Mouse (Mus musculus): ENCODE measurements around the gene Gm17482. TPM values are rescaled to one million over a fixed set of nuclear protein-coding genes. Genes with fewer than 3 reads are reported as not detected.

Gm17482 gene
- total RNA-seq, 2 experiments from 2014 or later = not detected

DNA sequence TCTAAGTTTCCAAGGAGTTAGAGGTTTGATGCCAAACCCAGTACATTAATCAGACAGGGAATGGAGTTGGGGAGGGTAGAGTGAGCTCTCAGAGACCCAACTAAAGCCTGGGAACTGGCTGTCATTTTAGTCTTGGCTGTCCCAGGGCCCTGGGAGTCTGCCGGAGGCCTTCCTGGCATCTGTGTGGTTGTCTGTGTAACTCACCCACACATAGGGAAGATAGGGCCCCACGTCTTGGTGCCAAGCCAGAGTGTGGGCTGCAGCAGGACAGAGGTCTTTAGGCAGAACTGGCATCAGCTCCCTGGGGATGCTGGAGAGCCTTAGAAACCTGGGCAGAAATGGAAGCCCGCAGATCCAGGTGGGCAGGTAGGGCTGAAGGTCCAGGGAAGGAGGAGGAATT, 14.8 kb downstream of the Gm17482 start:
- DNase-seq = no peak
- intact Hi-C loops (cut with DNase I) = no loop called here

DNA sequence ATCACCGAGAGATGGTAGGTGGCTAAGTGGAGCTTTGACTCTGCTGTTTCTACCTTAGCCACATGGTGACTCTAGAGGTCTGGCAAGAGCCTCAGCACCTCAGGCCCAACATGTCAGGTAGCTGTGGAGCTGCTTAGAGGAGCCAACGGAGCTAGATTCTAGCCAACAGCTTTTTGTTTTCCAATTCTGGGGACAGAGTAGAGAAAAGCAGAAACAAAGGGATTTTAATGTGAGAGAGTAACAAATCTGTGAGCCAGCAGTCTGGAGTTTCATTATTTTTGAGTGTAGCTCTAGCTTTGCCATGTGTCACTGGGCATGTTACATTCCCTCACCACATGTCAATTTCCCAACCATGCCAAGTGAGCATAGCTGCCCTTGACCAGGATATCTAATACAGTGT, 17.1 kb downstream of the Gm17482 start:
- DNase-seq = no peak
- intact Hi-C loops (cut with DNase I) = no loop called here

DNA sequence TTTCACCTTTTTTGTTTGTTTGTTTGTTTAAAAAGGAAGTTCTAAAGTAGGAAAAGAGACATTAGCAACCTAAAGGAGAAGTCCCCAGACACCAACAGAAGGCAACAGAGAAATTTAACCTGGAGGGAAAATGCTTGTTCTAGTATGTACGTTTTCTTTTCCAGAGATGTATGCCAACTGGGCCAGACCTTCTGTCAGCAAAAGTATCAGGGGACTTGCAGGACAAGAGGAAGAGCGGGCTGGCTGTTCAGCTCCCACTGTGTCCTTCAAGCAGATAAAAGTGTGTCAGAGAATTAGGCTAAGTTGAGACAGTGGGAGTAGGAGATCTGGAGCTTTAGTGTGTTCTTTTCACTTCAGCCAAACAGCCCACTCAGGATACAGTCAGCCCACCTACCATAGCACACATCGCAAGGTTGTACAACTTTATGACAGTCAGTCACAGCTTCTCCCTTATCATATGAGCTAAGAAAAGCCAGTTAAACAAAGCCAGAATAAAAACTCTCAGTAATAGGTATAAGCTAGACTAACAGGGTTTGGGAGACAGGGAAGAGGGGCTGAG, 18.4 kb downstream of the Gm17482 start:
- intact Hi-C loops (cut with DNase I) = no loop called here
- DNase-seq = no peak

DNA sequence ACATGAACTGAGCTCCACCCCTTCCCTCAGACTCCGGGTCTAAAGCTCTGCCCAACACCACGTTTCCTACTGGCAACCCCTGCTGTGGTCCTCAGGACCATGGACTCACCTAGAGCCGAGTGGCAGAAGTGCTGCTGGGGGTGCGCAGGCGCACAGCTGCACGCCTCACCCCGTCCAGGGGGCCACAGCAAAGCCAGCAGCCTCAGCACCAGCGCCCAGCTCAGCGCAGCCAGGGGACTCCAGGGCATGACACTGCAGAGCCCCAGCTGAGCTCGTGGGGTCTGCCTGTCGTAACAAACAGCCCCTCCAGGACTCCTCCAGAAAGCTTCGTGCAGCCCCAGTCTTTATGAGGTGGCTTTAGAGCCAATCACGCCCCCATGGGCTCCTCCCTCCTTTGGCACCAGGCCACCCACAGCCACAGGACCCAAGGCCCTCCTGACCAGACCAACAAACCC, 24.4 kb downstream of the Gm17482 start:
- peak in 1 of 2 experiments; percentile 67 for DNase-seq
- intact Hi-C loops (cut with DNase I) = no loop called here

DNA sequence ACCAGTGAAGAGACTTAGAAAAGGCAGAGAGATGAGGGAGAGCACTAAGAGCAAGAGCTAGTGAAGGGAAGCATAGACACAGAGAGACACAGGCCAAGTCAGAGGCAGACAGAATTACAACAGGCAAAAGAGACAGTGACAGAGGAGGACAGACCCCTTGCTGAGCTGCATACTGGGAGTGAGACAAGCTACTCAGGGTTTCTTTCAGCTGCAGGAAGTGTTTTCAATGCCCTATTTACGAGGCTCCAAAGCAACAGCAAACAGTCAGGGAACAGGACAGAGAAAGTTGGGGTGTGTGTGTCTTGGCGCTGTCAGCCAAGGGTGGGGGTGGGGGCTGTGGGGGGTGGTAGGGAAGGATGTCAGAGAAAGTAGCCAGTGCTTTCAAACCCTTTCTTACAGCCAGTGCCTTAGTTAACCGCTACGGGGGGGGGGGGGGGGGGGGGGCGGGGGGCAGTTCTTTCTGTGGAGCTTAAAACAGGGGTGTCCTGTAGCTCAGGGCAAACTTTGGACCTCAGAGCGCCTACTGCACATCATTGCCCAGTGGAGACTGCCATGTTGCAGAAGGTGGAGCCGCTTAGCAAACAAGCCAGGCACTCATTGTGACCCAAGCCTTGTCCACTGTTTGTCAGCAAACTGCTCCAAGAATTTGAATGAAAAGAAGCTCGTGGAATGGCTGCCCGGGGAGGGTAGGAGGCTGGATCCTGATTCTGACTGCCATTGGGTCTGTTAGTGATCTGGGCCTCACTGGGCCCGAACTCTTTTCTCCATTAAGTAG, 25.1 kb downstream of the Gm17482 start, which contains the start of gene Timp4:
Gene Timp4 (minus strand): TSS at position 107 of the 775 bp plus-strand sequence.
- intact Hi-C loops (cut with DNase I) = no loop called here
- DNase-seq = no peak

DNA sequence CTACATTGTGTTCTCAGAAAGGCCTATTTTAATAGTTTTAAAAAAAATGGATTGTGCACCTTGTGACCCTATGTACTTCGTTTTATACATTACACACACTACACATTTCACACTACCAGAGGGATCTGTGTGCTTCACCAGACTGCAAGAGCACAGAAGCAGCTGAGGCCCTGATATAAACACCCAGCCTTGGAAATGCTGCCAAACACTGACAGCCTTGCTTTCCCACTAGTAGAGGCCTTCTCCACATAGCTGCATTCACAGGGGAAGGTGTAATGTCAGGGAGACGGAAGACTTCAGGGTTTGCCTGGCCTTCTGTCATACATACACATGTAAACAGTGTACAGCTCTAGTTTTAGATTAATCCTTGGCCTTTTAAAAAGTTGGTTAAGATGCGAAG, 28.0 kb downstream of the Gm17482 start:
- intact Hi-C loops (cut with DNase I) = no loop called here
- no peak for DNase-seq

DNA sequence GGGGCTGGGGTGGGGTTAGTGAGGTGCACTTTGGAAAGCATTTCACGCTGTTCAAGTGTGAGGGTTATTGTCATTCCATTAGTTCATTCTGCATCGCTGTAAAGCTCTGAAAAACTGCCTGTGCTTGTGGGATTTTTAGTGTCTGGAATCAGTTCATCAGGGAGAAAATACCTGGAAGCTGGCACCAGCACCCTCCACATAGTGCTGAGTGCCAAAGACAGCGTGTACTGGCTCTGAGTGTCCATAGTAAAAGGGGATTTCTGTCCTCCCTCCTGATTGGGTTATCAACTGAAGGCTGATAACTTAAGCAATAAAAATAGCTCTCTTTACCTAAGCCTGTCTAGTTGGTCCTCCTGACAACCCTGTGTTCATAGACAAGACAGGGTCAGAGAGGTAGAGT, 33.4 kb downstream of the Gm17482 start:
- intact Hi-C loops (cut with DNase I) = no loop called here
- no peak for DNase-seq

DNA sequence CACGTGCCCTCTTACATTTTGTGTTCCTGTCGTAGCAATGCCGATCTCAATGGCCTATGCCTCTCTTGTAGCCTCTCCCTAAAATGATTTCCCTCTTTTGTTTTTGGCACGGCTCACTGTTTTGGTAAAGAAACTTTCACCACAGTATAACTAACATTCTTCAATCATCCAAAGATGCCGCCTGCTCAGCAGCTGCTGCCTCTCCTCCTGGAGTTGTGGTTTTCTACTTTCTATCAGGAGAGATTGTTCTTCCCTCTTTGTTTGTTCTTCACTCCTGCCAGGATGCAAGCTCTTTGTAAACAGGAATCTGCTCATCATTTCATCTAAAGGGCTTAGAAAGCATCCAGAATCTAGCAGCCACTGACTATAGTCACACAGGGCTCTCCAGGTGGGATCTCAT, 39.6 kb downstream of the Gm17482 start:
- DNase-seq = no peak
- intact Hi-C loops (cut with DNase I) = loop anchor here (5.0 kb wide), 2 partner anchors 89 to 544 kb away; no protein-coding TSS in a partner anchor

DNA sequence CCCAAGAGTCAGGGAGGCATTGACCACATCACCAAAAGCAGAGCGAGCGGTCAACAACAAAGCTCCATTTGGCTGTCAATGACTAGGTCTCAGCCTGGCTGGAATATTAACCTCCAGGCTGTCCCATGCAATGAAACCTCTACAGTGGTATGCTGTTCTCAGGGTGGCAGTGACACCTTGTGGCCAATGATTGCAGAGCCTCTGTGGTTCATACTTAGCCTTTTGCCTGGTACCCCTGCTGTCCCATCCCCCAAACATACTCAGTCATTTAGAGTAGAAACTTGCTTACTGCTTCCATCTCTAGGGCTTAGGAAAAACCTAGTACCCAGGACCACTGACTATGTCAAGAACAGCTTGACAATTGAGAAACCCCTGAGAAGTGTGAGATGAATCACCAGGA, 40.8 kb downstream of the Gm17482 start:
- intact Hi-C loops (cut with DNase I) = loop anchor here (1.0 to 5.0 kb wide), 4 partner anchors 41 to 546 kb away; partner anchors contain the start of gene Gm17482
- DNase-seq = peak; percentile 64 to 66

DNA sequence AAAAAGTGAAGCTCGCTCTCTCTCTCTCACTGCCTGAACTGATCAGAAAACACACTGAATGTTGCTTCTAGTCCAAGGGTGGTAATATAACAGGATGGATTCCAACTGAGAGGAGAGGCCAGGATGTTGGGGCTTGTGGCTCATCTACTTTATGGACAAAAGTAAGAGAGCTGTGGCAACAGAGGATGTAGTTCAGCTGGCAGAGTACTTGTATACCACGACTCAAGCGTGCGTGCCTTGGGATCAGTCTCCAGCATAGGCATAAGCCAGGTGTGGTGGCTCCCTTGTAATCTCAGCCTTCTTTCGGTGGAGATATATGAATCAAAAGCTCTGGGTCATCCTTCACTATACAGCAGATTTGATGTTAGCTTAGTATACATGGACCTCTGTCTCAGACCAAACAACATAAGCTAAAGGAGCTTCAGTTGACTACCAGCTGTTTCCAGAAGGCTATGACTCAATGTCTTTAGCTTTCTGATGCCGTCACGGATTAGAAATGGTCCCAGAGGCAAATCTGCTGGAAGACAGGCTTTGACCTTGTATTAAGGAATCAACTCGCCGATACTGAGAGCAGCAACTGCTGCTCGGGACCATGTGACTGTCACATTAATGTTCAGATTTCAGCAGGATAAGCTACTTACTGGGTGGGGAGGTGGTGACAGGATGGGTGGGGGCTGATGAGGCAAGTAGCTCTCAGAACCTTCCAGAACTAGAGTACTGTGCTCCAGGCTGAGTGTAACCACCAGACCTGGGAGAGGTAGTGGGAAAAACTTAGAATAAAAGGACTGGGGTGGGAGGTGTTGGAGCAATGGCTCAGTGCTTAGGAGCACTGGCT, 41.6 kb downstream of the Gm17482 start:
- intact Hi-C loops (cut with DNase I) = loop anchor here (1.0 to 5.0 kb wide), 4 partner anchors 41 to 546 kb away; partner anchors contain the start of gene Gm17482
- DNase-seq = no peak

DNA sequence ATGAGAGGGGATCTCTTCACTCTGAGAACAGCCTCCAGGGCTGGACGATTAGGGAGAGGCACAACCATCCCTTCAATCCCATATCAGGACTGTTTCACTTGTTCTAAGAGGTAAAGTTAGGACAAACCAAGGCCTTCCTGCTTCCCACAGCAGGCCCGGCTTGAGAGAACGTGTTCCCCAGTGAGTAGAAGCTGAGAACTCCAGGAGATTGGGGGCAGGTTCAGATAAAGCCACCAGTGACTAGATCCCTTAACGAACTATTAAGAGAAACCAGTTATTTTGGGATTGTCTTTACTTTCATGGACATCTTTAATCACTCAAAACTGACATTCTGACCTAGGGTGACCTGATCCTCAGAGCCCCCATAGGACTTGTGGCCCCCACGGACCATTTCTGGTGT, 42.4 kb downstream of the Gm17482 start:
- intact Hi-C loops (cut with DNase I) = loop anchor here (5.0 kb wide), 2 partner anchors 92 to 547 kb away; no protein-coding TSS in a partner anchor
- no peak for DNase-seq

DNA sequence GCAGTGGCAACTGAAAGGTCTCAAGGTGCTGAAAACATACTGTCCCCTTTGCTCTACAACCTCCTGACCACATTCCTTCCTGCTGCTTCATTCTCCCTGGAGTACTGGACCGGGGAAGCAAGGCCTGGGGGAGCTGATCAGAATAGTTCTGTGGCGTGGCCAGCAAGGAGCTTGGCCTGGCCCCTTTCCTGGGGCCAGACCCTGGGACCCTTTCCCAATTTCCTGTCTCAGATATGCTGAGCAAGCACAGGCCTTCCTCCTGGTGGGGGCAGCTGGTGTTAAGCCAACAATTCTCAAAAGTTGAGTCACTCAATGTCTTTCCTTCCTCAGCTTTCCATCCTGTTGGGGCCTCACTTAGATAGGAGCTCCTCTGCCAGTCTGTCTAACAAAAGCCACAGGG, 42.9 kb downstream of the Gm17482 start:
- intact Hi-C loops (cut with DNase I) = loop anchor here (10.0 kb wide), 1 partner anchor 215 kb away; no protein-coding TSS in a partner anchor
- no peak for DNase-seq

DNA sequence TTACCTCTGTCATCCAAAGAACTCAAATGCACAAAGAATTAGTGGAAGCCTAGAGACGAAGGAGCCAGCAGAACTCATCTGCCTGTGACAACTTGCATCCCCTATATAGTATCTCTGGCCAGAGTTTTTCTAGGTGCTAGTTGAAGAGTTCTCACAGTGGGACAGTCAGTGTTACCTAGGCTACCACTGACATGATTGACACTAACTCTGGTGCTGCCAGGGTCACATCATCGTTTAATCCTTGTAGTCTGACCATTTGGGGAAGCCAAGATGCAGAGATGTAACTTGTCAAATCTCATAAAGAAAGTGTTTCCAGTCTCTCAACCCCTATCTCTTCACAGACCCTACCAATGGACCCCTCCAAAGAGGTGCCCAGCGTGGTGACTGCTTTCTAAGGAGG, 44.2 kb downstream of the Gm17482 start:
- DNase-seq = no peak
- intact Hi-C loops (cut with DNase I) = loop anchor here (10.0 kb wide), 1 partner anchor 217 kb away; no protein-coding TSS in a partner anchor

DNA sequence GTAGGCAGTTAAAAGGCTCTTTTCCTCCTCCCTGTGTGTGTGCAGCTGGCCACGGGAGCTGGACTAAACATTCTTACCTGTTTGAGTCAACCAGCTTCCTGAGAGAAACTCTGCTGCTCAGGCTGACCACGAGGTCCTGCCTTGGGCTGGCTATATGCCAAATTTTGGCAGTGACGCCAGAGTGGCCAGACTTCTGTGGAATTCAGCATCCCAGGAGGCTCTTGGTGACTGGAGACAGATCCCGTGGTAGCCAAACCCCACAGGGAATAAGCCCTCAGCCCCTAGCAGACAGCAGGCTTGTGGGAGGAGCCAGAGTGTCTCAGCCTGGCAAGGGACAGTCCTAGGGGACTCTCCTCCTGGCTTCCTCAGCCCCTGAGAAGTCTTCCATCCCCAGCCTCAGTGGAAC, 44.7 kb downstream of the Gm17482 start:
- intact Hi-C loops (cut with DNase I) = loop anchor here (10.0 kb wide), 1 partner anchor 217 kb away; no protein-coding TSS in a partner anchor
- DNase-seq = peak in 1 of 2 experiments; percentile 41

DNA sequence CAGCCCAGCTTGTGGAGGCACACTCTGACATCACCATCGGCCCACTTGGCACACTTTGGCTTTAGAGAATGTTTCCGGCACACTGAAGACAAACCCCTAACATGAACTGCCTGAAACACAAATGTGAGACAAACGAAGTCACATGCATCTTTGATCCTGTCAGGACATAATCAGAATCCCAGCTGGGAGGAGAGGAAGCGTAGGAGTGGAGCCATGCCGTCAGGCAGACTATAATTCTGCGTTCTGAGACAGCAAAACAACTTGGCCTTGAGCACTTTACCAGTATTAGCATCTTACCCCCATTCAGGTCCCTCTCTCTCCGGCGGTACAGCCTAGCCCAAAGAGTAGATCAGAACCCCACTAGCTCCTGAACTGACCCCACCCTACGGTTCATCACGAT, 46.2 kb downstream of the Gm17482 start:
- intact Hi-C loops (cut with DNase I) = loop anchor here (10.0 kb wide), 1 partner anchor 219 kb away; no protein-coding TSS in a partner anchor
- DNase-seq = no peak

DNA sequence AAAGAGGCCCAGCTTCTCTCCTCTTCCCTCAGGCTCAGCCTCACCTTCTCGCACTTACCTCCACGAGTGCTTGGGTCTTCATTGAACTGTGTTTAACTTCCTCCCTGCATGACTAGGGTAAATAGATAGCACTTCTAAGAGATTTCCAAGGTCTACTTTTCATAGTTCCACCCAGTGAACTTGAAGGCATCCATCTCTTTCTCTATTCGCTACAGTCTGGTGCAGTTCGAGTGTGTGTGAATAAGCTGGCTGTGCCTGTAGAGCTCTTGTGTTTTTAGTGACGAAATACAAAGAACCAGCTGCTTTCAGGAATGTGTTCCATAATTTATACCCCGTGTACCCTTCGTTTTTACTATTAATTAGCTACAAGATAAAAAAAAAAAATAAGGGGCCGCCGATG, 47.6 kb downstream of the Gm17482 start:
- DNase-seq = no peak
- intact Hi-C loops (cut with DNase I) = loop anchor here (10.0 kb wide), 1 partner anchor 220 kb away; no protein-coding TSS in a partner anchor

DNA sequence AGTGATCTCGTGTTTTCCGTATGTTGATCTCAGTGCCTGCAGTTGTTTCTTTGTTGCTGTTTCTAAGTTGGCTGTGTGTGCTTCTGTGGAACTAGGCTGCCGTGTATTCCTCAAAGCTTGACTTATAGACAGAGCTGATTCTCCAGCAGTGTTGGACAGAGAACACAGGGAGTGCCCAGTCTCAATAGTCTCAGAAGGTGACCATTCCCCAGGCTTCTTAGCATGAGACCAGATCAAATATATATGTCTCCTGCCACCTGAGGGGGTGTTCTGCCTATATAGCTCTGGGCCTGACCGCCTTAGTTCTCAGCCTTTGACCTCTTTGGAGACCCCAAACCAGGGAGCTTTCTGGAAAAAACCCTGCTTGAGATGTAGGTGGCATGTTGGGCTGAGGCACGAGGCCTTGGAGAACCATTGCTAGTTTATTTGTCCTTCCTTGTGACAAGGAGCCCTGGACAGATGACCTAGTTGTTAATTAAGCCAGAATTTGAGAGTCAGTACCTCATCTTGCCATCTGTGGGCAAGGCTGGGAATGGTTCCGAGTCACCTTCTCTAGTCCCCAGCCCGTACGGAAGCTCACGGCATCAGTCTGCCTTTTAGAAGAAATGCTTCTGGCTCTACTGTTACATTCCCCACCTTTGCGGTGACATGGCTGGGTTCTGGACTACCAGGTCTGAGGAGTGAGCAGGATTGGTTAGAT, 48.1 kb downstream of the Gm17482 start:
- intact Hi-C loops (cut with DNase I) = loop anchor here (10.0 kb wide), 1 partner anchor 220 kb away; no protein-coding TSS in a partner anchor
- DNase-seq = no peak

DNA sequence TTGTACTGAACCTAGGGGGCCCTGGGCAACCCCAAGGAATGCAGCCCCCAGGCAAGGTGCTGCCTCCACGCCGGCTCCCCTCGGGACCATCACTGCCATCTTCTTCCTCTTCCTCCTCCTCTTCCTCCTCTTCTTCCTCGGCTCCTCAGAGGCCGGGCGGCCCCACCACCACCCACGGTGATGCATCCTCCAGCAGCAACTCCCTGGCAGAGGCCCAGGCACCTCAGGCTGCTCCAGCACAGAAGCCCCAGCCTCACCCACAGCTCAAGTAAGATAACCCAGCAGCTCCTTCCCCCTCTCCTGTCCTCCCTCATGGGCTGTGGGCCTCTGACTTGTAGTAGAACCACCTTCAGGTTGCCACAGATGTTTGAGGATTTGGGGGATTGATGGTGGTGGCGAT, 50.9 kb downstream of the Gm17482 start:
- intact Hi-C loops (cut with DNase I) = loop anchor here (10.0 kb wide), 1 partner anchor 223 kb away; no protein-coding TSS in a partner anchor
- DNase-seq = no peak

DNA sequence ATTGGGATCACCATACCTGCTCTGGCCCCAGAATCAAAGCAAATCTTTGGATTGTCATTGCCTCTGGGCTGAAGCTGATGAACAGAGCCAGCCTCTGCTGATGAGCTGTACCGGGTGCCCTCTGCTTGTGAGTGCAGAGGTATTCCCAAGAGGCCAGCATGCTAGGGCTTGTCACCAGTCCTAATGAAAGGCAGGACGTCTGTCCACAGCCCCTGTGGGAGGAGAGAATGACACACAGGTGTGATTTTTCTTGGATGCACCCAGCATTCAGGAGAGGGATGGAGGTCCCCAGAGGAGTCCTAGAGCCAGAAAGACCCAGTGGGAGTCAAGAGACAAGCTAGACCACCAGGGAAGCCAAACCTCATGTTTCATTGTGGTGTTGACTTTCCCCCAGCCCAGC, 52.5 kb downstream of the Gm17482 start:
- no peak for DNase-seq
- intact Hi-C loops (cut with DNase I) = loop anchor here (10.0 kb wide), 1 partner anchor 225 kb away; no protein-coding TSS in a partner anchor

DNA sequence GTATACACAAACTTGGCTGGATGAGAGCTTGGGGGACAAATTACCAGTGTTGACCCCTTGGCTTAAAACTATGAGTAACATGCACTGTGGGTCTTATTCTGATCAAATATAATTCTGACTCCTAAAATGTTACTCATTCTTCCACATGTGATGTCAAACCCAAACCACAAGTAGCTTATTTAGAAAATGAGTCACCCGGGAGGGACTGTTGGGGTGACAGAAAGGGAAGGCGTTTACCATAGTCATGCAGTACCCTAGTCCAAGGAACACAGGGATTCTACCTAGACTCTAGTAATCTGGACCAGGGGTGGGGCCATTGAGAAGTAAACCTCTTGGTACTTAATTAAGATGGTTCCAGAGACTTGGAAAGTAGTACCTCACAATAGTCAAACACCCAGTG, 57.0 kb downstream of the Gm17482 start:
- intact Hi-C loops (cut with DNase I) = no loop called here
- DNase-seq = no peak
